Mouse (Mus musculus): ENCODE data around the gene Plekhh2.

DNA sequence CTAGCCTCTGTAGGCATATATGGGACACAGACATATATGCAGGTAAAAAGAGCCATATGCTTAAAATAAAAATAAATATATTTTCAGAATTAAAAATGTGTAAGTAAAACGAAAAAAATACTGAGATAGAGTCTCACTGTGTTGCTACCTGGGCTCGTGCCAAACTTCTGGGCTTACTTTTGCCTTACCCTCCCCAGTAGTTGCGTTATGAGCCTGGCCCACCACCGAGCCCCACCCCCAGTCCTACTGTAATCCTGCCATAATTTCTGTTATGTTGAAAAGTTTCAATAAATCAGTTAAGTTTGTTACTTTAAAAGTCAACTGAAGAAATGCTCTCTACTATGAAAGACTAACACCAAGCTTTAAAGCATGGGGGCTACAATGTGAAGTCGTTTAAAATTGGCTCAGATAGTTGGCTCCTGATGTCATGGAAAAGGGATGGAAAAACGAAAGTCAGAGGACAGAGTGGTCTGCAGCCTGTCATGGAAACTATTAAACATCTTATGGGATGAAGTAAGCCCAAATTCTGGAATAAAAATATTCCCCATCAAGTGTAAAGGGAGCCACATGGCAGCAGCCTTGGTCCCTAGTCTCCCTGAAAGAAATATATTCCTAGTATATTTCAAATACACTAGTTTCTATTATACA lies 27.9 kb upstream of the Plekhh2 start:
- TF ChIP-seq POLR2A (IDR thresholded peaks at IDR 0.05; ENCODE audit: borderline replicate concordance, control insufficient read depth, low read depth, low read length): no peak
- TF ChIP-seq CTCF (IDR thresholded peaks at IDR 0.05; ENCODE audit: control insufficient read depth, insufficient read depth, low read length): no peak
